ENCODE assay signal across 27 mouse cellular contexts in genomic region chr6:100831751-100832150, GRCm38 (mm10). TPM values are rescaled to one million over a fixed set of nuclear protein-coding genes. Genes with fewer than 3 reads are reported as not detected.
DNase-seq lines count a peak whose midpoint lies in the region; ATAC-seq and TF ChIP-seq lines count a peak whose summit lies in the region.
"Had no signal": no experiment of that assay in that cellular context is flagged by ENCODE, and none has a peak within 500 bp of the region (broad histone marks: within the 10 kb centered on the region; RNA-seq: fewer than 3 reads in every experiment).

No protein-coding gene starts in this region.

- H3K4me2 ChIP-seq in hindbrain, embryonic 12.5 days (replicated peaks), result no peak overlapping the region
- H3K4me2 ChIP-seq: embryonic facial prominence, embryonic 12.5 days; forebrain, embryonic 15.5 days; hindbrain, embryonic 15.5 days; neural tube, embryonic 15.5 days; stomach, embryonic 15.5 days had no signal

- H3K27me3 ChIP-seq in testis, adult 2 months (ENCODE audit: control insufficient read depth, insufficient read depth, low read length), result no peaks in the 10 kb centered on the region
- H3K27me3 ChIP-seq in hindbrain, embryonic 12.5 days, result no peaks in the 10 kb centered on the region
- H3K27me3 ChIP-seq: embryonic facial prominence, embryonic 12.5 days; forebrain, embryonic 15.5 days; hindbrain, embryonic 15.5 days; neural tube, embryonic 15.5 days; stomach, embryonic 15.5 days had no signal

- peaks cover 2% of the 10 kb centered on the region for H3K36me3 ChIP-seq in testis, adult 2 months (ENCODE audit: control insufficient read depth, insufficient read depth, low read length)
- peaks cover 15% of the 10 kb centered on the region for H3K36me3 ChIP-seq in hindbrain, embryonic 12.5 days

- no peak overlapping the region; the same call in 1 of the 2 replicates for H3K27ac ChIP-seq in testis, adult 2 months (ENCODE audit: control insufficient read depth, insufficient read depth, low read depth, low read length)
- no peak overlapping the region for H3K27ac ChIP-seq in hindbrain, embryonic 12.5 days
- H3K27ac ChIP-seq: embryonic facial prominence, embryonic 12.5 days; forebrain, embryonic 15.5 days; heart, embryonic 10.5 days; hindbrain, embryonic 15.5 days; neural tube, embryonic 15.5 days; stomach, embryonic 15.5 days had no signal

- no peak overlapping the region for H3K9ac ChIP-seq in hindbrain, embryonic 12.5 days
- H3K9ac ChIP-seq: embryonic facial prominence, embryonic 12.5 days; forebrain, embryonic 15.5 days; hindbrain, embryonic 15.5 days; neural tube, embryonic 15.5 days; stomach, embryonic 15.5 days had no signal

- no peak for TF ChIP-seq CTCF in testis, adult 2 months (IDR thresholded peaks at IDR 0.05; ENCODE audit: control insufficient read depth, insufficient read depth, insufficient replicate concordance, low read depth, low read length)

- 91% methylated on average over 6 of the region's 6 CpGs for WGBS in hindbrain, embryonic 12.5 days

- ATAC-seq in hindbrain, embryonic 12.5 days (ENCODE audit: low FRiP score), result no peak
- ATAC-seq: CD4-positive, CD25-positive, alpha-beta regulatory T cell, adult 4 months; forebrain, embryonic 15.5 days; inflammation-experienced regulatory T-cells, adult 6 months had no signal

- H3K9me3 ChIP-seq in hindbrain, embryonic 12.5 days (replicated peaks), result no peaks in the 10 kb centered on the region
- H3K9me3 ChIP-seq: embryonic facial prominence, embryonic 12.5 days; forebrain, embryonic 15.5 days; heart, embryonic 10.5 days; hindbrain, embryonic 15.5 days; neural tube, embryonic 15.5 days; stomach, embryonic 15.5 days had no signal

- peak overlapping the region; percentile 65 for H3K4me3 ChIP-seq in testis, adult 2 months (ENCODE audit: control insufficient read depth, low read depth, low read length)
- H3K4me3 ChIP-seq in hindbrain, embryonic 12.5 days, result no peak overlapping the region
- H3K4me3 ChIP-seq: embryonic facial prominence, embryonic 12.5 days; forebrain, embryonic 15.5 days; heart, embryonic 10.5 days; hindbrain, embryonic 15.5 days; neural tube, embryonic 15.5 days; stomach, embryonic 15.5 days had no signal

- peaks cover 3% of the 10 kb centered on the region for H3K4me1 ChIP-seq in testis, adult 2 months (ENCODE audit: control insufficient read depth, insufficient read depth, low read length)
- peaks cover 14% of the 10 kb centered on the region for H3K4me1 ChIP-seq in hindbrain, embryonic 12.5 days

- peak; percentile 20 for DNase-seq in heart, adult 8-10 months (ENCODE audit: low spot score)
- DNase-seq in heart, postnatal 14 days, result no peak
- DNase-seq in testis, postnatal 10 days (ENCODE audit: low spot score), result no peak
- DNase-seq in lung, postnatal 25 days (ENCODE audit: low spot score), result peak; percentile 43
- no peak for DNase-seq in kidney, postnatal 4 days
- DNase-seq: adrenal gland, adult 2 months; cerebellum, adult 11-12 months; cerebellum, adult 9-11 months; embryo, embryonic 11 days; kidney, adult 11 months; kidney, postnatal 14 days; liver; midbrain, embryonic 14.5 days; retina, postnatal 1 day; right cerebral cortex, postnatal 14 days; thymus, adult 2 months; thymus, postnatal 36 days had no signal

- intact Hi-C loops in heart, postnatal 14 days (cut with DNase I), result loop anchor here (5.0 kb wide), 1 partner anchor 41 kb away; no protein-coding TSS in a partner anchor

- no peak for TF ChIP-seq POLR2A in testis, adult 2 months (IDR thresholded peaks at IDR 0.05; ENCODE audit: control insufficient read depth, low read depth, low read length)

RNA-seq across cellular contexts. Expression of gene Ppp4r2, which starts 1.7 kb away (rescaled TPM):
- 10 to 100 TPM; 43.9 to 49.1 (median 46.6) TPM for total RNA-seq in heart, adult 8-10 months (2022)
- total RNA-seq in heart, postnatal 14 days (2021), result 10 to 100 TPM; 49.5 to 51.3 TPM
- polyA plus RNA-seq in testis, adult 2 months (2012; rRNA removed), result 38.9 and 43.6 TPM in 2 replicates
- polyA plus RNA-seq in hindbrain, embryonic 12.5 days (2016; fragmentation: Nextera tagmentation; extraction: Ambion mirVana), result 27.2 and 29.1 TPM in 2 replicates

Comparison
In these comparisons a context has a peak if more than half of its experiments do, and no peak if none do; other contexts are left out.
1. DNase-seq: peak in heart, adult 8-10 months (single experiment) and lung, postnatal 25 days (single experiment); none in heart, postnatal 14 days (0 of 2), testis, postnatal 10 days (single experiment) and kidney, postnatal 4 days (0 of 2).